Mouse (Mus musculus) heart, postnatal 25 days (tissue): Measurements from ENCODE around the gene Psors1c2. TPM values are rescaled to one million over a fixed set of nuclear protein-coding genes. Genes with fewer than 3 reads are reported as not detected.
"Not testable (repeated sequence)": the region's sequence is repeated elsewhere in the genome, so short reads cannot be mapped to it uniquely, and the experiment has no call there.

ENCODE experiments used
- DNase-seq: peaks from one replicate; pipeline ENCODE4 v3.0.0; 2022; ENCODE audit warnings: low spot score
- intact Hi-C: fragments of 180-260 bp; cut with DNase I; formaldehyde crosslinking; loops from one replicate; pipeline ENCODE4 v1.15.1; 2025
- total RNA-seq, 2 experiments: library from RNA; stranded (reverse); gene quantifications; 2 replicates each; pipeline ENCODE4 v1.2.3; 2021

The Psors1c2 gene
- total RNA-seq = not detected

GRCm38 (mm10) chr17:35532901-35533300 lies at the start of gene Psors1c2:
Psors1c2 (plus strand) TSS chr17:35533201.
- DNase-seq = no peak
- intact Hi-C loops = no loop called here

GRCm38 (mm10) chr17:35484066-35484465 lies 48.9 kb upstream of the Psors1c2 start:
- intact Hi-C loops = loop anchor here (1.0 to 2.0 kb wide), 2 partner anchors 31 to 50 kb away; no protein-coding TSS in a partner anchor
- no peak for DNase-seq

- no peak for DNase-seq
- intact Hi-C loops = loop anchor here (2.0 kb wide), 1 partner anchor 29 kb away; no protein-coding TSS in a partner anchor
Observed at GRCm38 (mm10) chr17:35485702-35486101, 47.3 kb upstream of the Psors1c2 start.

- intact Hi-C loops = no loop called here
- no peak for DNase-seq
Observed at GRCm38 (mm10) chr17:35486726-35487125, 46.3 kb upstream of the Psors1c2 start.

GRCm38 (mm10) chr17:35488041-35488440 lies 45.0 kb upstream of the Psors1c2 start:
- intact Hi-C loops = no loop called here
- DNase-seq = no peak

- intact Hi-C loops = no loop called here
- DNase-seq = no peak
Observed at GRCm38 (mm10) chr17:35490320-35490719, 42.7 kb upstream of the Psors1c2 start.

- DNase-seq = no peak
- intact Hi-C loops = no loop called here
Observed at GRCm38 (mm10) chr17:35497124-35497523, 35.9 kb upstream of the Psors1c2 start.

- intact Hi-C loops = no loop called here
Observed at GRCm38 (mm10) chr17:35502226-35502625, 30.8 kb upstream of the Psors1c2 start.

GRCm38 (mm10) chr17:35502762-35503161 lies 30.2 kb upstream of the Psors1c2 start:
- DNase-seq = no peak
- intact Hi-C loops = no loop called here

More at GRCm38 (mm10) chr17:35502226-35502625, 30.8 kb upstream of the Psors1c2 start:
- no peak for DNase-seq

- DNase-seq = no peak
- intact Hi-C loops = no loop called here
Observed at GRCm38 (mm10) chr17:35503849-35504248, 29.2 kb upstream of the Psors1c2 start.

GRCm38 (mm10) chr17:35504628-35505481 lies 28.1 kb upstream of the Psors1c2 start:
- no peak for DNase-seq
- intact Hi-C loops = no loop called here

- intact Hi-C loops = no loop called here
- DNase-seq = no peak
Observed at GRCm38 (mm10) chr17:35505776-35506175, 27.2 kb upstream of the Psors1c2 start, which contains the start of gene Pou5f1. Pou5f1 (plus strand) TSS chr17:35506018.

GRCm38 (mm10) chr17:35506881-35507280 lies 26.1 kb upstream of the Psors1c2 start:
- intact Hi-C loops = no loop called here
- no peak for DNase-seq

GRCm38 (mm10) chr17:35507556-35508260 lies 25.3 kb upstream of the Psors1c2 start:
- no peak for DNase-seq
- intact Hi-C loops = no loop called here

GRCm38 (mm10) chr17:35508279-35508678 lies 24.7 kb upstream of the Psors1c2 start:
- DNase-seq, intact Hi-C loops: not testable (repeated sequence)

- intact Hi-C loops = no loop called here
- DNase-seq = no peak
Observed at GRCm38 (mm10) chr17:35509284-35509683, 23.7 kb upstream of the Psors1c2 start.

- intact Hi-C loops = no loop called here
- no peak for DNase-seq
Observed at GRCm38 (mm10) chr17:35512916-35513626, 19.9 kb upstream of the Psors1c2 start.

GRCm38 (mm10) chr17:35513886-35514285 lies 19.1 kb upstream of the Psors1c2 start:
- intact Hi-C loops = loop anchor here (2.0 kb wide), 1 partner anchor 29 kb away; no protein-coding TSS in a partner anchor
- no peak for DNase-seq

GRCm38 (mm10) chr17:35514756-35515155 lies 18.2 kb upstream of the Psors1c2 start:
- DNase-seq = no peak
- intact Hi-C loops = loop anchor here (2.0 kb wide), 1 partner anchor 30 kb away; no protein-coding TSS in a partner anchor
